Mouse (Mus musculus): Measurements from ENCODE around the gene Clmn.
"Not testable (repeated sequence)": the region's sequence is repeated elsewhere in the genome, so short reads cannot be mapped to it uniquely, and the experiment has no call there.

Clmn gene

DNA sequence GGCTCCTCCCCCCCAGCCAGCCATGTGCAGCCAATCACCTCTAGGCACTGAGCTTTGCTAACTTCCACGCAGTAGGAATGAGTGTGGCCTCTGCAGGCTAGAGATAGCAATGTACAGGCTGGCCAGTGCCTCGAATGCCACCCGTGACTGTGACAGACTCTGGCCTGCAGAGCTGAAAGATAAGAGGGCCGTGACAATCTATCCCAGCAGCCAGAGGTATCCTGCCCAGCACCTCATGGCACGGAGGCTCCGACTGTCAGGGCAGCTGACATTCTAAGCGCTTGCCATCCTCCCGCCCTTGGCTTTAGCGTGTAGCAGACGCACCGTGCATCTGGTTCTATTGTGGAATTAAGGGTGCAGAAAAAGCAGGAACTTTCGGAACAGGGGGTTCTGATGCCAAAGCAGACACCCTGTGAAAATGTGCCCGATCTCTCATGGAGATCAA, 26.9 kb downstream of the Clmn start:
- DNase-seq = no peak

DNA sequence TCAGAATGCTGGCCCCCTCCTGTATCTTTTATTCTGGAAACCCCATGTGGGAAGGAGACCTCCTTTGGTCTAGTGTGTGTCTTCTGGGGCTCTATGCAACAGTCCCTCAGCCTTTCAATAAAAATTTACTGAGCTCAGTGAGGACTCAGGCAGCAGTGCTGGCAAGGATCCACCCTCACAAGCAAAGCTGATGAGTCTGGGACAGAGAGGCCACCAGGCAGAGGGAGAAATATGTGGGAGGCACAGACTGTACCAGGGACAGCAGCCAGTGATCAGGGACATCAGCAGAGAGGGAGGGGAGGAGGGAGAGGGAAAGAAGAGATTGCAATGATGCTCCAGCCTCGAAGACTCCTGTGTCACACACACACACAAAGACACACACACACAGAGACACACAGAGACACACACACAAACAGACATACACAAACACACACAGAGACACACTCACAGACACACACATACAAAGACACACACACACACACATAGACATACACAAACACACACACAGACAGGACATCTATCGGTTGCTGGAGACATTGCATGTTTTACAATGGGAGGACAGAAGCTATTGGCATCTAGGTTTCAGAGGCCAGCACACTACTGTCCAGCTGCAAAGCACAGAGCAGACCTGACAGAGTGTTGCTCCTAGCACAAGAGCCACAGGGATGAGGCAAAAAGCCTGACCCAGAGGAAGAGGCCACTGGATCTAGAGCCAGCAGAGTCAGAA, 27.6 kb downstream of the Clmn start:
- DNase-seq = peak; percentile 64

DNA sequence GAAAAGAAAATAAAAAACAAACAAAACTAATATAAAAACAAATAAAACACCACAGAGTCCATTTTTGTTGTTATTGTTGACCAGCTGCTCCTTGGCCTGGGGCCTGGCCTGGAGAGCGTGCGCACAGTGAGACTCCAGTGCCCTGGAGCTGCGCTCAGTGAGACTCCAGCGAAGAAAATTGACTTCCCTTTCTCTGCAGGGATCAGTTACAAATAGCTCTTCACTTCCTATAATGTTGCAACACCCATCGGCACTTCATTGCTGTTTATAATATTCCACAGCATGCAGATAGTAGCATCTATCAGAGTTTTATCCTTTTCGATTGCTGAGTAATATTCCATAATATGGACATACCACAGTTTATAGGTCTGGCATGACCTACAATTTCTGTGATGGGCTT, 28.6 kb downstream of the Clmn start:
- no peak for DNase-seq

DNA sequence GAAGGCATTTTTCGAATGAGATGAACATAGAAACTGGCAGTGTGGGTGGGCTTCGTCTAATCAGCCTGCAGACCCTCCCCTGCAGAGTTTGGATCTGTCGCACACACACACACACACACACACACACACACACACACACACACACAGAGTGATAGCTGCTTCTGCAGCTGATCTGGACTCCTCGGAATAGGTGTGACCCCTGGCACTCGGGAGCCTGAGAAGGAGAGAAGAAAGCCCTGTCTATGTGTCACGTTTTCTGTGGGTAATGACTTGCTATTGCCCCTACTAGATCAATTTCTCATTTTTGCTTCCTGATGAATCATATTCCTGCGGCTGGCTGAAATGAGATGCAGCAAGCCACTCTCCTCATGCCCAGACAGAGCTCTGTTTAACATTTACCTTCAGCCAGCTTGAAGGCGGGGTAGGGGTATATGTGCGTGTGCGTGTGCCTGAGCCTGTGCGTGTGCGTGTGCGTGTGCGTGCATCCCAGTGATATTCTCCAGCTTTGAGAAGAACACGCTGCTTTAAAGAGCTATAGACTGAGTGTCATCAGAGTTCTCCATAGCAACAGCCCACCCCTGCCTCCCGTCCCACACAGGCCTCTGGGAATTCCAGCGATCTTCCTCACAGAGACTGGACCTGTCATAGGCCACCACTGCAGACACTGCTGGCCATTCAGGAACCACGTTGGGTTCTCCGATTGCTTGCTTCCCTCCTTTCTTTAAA, 29.3 kb downstream of the Clmn start:
- DNase-seq = no peak

DNA sequence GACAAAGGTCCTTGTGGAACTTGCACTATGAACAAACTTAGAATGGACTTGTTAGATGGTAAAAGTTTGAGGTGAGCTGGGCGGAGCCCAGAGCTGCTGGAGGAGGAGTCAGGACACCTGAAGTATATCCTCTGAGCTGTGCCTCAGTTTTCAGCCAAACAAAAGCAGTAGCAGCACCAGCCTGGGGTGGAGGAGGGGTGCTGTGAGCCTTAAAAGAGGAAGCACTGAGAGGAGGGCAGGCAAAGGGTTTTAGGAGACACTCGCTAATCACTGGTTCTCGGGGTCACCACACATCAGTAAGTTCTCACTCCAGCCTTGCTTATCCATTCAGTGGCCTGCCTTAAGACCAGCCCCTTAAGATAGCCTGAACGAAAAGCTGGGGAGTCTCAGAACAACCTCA, 30.1 kb downstream of the Clmn start:
- DNase-seq = no peak

DNA sequence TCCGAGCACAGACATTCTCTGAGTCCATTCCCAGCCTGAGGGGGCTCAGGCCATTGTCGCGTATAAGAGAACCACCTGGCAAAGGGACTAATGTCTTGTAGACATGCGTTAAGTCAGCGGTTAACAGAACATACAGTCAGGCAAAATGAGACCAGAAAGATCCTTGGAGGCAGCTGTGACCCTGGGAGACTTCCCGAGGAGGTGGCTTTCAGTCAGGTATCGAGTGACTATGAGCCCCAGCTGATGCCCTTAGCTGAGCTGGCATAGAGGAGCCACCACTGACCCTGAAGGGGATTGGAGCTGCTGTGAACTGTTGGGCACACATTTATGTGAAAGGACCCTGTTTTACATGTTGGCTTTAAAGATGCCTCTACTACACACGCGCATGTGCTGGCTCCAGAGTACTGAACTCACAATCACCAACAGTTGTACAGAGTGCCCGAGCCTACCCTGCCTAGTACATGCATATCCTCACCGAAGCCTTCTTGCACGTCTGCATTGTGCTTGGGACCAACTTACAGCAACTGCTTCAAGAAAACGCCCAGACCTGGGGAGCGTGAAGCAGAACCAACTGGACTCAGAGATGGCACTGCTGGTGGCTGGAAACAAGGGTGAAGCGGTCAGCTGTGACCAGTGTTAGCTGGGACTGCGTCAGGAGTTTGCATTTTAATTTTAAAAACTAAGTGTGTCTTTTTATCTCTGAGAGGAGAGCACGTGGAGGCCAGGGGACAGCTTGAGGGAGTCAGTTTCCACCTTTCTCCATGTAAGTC, 34.0 kb downstream of the Clmn start:
- no peak for DNase-seq

DNA sequence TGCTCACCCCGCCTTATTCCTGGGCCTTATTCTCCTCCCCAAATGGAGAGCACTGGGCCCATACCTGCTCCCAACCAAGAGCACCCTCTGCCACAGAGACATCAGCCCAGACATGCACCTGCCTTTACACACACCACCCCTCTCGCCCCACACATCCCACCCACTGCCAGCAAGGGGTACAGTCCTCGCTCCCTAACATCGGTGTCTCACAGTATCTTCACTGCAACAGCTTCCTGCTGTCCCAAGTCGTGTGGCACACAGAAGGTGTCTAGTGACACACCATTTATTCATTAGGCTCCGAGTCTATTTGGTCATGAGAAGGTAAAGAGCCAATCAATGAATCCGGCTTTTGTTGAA, 34.6 kb downstream of the Clmn start:
- no peak for DNase-seq

DNA sequence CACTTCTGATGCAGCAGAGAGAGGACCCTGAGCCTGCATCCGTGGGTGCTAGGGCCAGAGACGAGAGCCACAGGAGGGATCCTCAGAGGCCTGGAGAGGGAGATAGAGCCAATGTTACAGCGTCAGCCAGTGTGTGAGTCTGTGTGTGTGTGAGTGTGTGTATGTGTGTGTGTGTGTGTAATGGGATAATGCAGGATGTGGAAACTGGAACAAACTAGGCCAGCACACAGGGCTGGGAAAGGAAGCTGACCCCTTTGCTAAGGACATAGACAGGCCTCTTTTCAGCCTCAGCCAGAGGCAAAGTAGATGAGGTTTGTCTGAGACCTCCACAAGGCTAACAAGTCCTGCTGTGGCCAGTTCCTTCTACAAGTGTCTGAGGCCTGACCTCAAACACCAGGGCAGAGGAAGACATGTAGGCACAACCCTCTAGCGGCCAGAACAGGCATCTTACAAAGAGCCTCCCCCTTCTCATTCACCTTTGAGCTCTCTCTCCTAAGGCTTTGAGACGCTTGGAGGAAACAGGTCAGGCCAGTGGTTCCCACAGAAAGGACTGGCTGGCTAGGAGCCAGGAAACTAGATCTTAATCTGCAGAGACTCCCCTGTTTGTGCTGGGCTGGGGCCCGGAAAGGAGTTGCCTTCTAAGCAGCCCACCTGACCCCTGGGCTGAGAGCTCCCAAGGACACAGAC, 35.1 kb downstream of the Clmn start:
- DNase-seq = no peak

DNA sequence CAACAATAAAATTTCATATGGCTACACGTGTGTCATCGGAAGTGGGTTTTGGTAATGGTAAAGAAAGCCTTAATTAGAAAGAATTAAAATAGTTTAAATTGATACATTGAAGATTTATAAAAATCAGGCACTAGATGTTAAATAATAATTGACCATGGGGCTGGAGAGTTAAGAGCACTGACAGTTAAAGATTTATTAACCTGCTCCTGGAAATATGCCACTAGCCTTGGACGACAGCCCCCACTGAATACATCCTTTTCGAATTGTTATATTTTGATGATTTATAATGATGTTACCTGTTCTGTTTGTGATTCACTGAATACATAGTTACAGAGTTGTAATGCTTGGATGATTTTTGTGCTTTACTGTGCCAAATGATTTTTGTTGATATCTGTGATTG, 35.9 kb downstream of the Clmn start:
- DNase-seq = not testable (repeated sequence)

DNA sequence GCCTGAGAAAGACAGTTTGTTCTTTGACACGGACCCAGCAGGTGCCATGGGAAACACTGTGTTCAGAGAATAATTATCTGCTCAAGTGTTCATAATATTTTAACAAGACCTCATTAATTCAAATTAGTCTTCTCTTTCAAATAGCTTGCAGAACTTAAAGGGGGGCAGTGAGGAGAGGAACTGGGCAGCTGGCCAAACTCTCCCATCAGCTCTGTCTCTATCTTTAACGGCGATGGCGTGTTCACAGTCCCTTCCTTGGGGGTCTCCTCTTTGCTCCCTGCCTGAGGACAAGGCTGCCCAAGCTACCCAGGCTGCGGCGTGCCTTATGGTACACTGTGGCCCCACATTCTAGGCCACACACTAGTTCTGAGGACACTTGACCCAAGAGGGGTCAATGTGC, 37.2 kb downstream of the Clmn start:
- no peak for DNase-seq

DNA sequence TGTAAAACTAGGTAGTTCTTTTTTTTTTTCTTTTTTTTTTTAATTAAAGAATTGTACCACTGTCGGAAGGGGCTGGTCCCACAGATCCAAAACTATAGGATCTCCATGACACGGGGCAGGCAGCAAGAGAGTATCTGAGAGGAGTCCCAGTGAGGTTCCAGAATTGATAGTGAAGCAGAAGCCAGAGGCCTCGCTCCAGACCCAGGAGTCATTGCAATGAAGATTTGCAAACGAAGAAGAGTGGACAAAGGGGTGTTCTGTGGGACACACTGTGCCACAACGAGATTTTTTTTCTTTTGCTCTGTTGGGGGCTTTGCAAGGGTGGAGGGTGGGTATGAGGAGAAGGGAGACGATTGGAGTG, 40.0 kb downstream of the Clmn start:
- DNase-seq = no peak

DNA sequence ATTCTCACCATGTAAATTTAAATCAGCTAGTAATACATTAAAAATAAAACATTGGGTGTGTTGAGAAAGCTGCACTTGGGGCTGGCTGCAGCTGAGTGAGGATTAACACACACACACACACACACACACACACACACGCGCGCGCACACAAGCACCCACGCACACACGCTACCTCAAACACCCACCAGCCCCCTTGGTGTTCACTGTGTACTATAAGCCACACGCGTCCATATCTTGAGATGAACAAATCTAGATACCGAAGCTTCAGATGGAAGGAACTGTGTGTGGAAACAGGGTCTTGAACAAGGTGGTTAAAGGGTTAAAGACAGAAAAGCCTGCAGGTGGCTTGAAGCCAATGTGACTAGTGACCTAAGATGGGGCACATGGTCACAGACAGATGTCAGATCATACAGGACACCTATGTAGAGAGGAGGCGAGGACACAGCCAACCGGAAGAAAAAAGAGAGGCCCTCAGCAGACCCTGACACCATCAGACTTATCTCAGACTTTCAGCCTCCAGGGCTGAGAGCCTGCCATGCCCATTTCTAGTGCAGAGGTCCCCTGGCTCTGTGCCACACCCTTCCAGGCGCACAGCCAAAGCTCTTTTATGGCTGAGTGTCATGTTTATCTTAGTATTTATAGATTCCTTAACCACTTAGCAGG, 40.5 kb downstream of the Clmn start:
- peak; percentile 40 for DNase-seq

DNA sequence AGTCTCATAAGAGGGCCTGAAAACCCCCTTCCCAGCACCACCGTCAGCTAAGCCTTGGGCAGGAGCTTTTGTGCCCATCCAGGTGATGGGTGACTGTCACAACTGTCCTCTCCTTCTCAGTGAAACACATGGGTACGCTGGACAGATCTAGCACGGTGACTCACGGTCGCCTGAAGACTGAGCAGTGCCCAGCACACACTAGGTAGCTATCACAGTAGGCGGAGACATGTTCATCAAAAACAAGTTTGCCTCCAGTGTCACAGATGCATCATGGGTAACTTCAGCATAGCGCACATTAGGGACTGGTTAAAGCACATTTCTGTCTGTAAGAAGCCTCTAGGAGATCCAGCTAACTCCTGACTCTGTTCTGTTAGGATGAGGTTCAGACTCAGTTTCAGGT, 41.2 kb downstream of the Clmn start:
- no peak for DNase-seq

DNA sequence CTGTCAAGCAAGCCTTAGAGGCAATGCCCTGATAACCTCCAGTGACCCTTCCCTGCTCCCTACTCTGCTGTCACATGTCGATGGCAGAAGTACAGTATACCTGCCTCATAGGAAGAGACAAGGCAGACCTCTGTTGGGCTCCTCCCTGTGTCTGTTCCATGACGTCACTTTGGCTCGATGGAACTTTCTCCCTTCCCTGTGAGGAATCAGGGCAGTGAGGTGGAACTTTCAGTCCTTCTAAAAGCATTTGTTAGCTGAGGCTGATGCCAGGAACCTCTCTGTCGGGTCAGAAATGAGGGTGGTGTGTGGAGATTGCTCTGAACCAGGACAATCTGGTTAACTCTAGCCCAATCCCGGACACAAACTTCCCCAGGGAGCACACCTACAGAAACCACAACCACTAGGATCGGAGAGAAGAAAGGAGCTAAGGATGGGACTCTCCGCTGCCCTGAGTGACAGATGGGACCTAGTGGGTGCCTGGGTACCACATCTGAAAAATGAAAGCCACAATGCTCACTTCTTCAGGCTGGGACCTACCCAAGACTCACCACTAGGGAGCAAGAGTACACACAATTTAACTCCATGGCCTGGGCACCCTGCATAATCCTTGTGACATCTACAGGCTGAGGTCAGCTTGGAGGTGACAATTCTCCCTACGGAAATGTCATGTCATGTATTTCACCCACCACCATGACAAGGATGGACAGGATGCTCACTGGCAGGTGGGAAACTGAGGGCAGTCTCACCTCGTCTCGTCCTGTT, 41.9 kb downstream of the Clmn start:
- DNase-seq = no peak

DNA sequence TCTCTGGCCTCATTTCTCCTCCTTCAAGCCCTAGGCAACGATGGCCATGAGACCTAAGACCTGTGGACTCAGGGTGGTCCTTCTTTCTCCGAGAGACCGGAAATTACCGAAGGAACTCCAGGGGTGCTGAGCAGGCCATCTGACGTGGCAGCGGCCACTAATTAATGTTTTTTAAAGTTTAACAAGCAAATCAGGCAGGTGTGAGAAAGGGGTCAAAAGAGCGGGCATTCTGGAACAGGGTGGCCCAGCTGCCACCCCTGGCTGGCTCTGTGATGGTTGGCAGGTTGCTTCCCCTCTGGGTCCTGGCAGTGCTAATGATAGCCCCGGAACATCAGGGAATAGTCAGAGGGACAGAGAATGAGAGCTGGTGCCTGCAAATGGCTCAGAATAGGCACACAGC, 42.7 kb downstream of the Clmn start:
- no peak for DNase-seq

DNA sequence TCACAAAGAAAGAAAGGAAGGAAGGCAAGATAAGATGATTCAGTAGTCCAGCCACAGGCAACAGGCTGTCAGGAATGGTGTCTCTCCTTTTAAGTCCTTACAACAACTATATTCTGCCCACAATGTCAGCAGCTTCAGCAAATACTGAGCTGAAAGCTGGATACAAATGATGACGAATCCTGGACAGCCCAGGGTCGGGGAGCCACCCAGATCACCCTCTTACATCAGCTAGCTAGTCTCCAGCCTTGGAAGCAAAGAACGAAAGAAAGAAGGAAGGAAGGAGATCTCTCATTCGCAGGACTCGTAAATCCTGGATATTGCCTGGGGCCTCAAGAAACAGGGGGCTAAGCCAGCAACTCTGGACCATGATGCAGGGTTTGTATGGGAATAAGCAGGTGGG, 44.8 kb downstream of the Clmn start:
- DNase-seq = no peak

DNA sequence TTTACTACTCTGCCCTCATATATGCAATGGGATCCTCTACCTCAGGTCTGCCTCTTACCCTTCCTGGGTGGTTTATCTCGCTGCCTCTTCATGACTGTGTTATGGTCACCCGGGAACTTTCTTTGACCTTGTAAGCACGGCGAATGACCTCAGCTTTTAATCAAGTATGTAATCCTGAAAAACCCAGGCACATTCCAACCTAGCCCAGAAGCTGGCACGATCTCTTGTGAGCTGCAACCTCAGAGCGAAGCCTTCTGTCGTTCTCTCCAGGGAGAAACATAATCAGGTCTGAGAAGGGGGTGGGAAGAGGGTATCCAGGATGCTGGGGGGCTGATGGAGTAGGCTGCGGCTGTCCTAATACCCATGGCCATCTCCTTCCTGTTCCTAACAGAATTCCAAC, 45.8 kb downstream of the Clmn start:
- DNase-seq = no peak

DNA sequence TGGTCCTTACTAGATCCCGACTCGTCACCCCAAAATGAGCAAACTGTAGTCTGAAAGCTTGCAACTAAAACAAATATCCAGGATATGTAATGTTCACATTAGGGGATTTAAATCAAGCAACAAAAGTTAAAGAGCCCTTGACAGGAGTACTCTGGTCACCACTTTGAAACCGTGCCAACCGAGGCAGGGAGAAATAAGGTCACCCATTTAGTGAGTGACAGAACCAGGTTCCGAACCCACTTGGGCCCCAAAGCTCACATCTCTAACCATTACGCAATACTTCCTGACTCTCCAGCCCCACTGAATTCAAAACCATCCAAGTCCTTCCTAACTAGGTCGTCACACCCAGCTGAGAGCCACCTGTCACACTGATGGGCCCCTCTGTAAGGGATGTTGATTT, 46.8 kb downstream of the Clmn start:
- DNase-seq = no peak

DNA sequence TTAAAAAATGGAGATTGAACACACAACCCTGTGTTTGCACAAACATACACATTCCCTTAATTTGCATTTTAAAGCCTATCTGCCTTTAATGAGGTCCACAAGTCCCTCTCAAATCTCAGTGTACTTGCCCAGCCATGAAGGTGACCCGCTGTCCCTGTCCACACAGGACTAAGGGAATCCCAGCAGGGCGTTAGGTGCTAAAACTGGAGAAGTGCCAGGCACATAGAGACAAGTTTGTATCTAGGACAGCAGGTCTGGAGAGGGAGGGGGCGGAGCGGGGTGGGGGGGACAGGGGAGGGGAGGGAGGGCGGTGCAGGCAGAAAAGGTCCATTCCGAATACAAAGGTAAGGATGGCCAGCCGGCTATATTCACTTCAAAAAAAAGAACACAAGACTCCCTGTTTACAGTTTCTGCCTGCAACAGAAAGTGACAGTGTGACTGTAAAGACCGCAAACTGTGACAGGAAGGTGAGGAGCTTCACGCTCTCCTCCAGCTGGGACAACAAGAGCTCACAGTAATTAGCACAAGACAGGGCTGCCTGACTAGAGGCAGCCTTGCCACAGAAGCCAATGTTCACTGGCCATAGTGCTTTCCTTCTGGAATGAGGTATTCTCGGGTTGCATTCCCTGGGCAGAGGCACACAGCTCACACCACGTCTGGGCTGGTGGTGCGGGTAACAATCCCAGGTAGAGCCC, 47.6 kb downstream of the Clmn start:
- DNase-seq = no peak

DNA sequence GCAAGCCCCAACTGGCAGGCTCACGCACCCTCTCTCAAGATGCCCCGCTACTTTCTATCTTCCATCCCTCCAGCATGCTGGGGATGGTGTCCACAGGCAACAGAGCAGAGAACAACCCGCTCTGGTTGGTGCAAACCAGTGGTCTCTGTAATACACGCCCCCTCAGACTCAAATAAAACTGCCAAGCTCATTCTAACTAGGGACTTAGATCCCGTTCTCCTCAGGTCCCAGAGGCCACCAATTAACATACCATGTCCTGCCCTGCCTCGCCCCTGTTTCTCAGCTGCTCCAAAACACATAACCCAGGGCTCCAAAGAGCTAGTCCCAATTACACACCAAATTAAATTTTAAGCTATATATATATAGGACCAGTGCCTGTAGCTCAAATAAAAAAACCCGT, 50.6 kb downstream of the Clmn start:
- no peak for DNase-seq

DNA sequence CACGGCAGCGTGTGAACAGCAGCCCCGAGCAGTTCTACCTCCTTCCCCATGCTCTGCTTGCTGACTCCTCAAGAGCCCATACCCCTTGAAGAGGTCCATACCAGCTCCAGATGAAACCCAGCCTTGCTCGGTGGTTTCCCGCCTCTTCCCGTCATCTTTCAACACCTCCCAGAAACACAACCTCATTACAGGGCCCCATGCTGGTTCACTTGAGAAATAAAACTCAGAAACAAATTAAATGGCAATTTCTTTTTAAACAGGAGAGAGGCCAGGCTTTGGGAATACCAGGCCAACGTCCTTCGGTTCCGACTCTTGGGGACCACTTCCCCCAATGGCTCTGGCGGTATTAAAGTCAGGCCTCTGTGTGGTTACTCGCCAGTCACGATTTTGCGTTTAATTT, 51.1 kb downstream of the Clmn start:
- DNase-seq = no peak

DNA sequence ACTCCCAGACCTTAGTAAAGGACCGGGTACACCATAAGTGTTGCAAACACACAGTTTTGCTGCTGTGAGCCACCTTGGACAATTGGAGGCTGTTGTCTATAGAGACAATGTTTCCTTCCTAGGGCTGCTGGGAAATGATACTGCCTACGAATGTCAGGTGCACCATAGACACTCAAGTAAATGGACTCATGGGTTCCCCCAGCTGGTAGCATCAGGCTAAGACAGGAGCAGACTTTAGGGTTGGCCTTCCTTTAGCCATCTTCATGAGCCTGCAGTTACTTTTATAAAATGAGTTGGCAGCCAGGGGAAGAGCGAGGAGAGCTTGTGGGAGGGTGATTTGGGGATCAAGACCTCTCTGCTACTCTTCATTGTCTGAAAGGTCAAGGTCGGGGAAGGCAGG, 52.2 kb downstream of the Clmn start:
- no peak for DNase-seq

Measured in right cerebral cortex, postnatal 14 days (tissue).